Mouse (Mus musculus) E14TG2a.4 (cell line): ENCODE measurements around the gene Gtpbp2.

Experiments
- CTCF ChIP-seq: conservative IDR thresholded peaks from 2 replicates; pipeline ENCODE4 v1.5.1; 2014; ENCODE audit warnings: low read length
- NANOG ChIP-seq: IDR thresholded peaks from 2 replicates; pipeline ENCODE4 v1.6.1; 2014; ENCODE audit warnings: borderline replicate concordance, low read length, mixed read lengths

DNA sequence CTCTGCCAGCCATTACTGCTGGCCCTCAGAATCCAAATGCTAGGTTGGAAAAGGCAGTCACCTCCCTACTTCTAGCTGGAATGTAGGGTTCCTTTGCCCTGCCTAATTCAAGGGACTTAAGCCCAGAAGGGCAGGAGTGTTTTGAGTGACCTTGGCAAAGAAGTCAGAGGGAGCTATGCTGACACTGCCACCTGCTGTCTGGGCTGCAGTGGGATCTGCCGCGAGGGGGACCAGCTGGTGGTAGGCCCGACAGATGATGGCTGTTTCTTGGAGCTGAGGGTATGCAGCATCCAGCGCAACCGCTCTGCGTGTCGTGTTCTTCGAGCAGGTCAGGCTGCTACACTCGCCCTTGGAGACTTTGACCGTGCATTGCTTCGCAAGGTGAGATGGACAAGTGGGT, 6.2 kb downstream of the Gtpbp2 start:
- no peak for TF ChIP-seq NANOG
- TF ChIP-seq CTCF, result peak; percentile 18; the same call in 1 of the 2 replicates
